Mouse (Mus musculus): ENCODE results near the gene Olig3. TPM values are rescaled to one million over a fixed set of nuclear protein-coding genes. Genes with fewer than 3 reads are reported as not detected.

The Olig3 gene
- not detected in 2 replicates for total RNA-seq (2015; ENCODE audit: low replicate concordance)
- not detected in 2 replicates for total RNA-seq (2017; ENCODE audit: low replicate concordance)

- ATAC-seq (replicated peaks; ENCODE audit: low FRiP score, poor library complexity, severe bottlenecking): no peak
Observed at GRCm38 (mm10) chr10:19356071-19356583, at the start of gene Olig3. Gene Olig3, plus strand, starts transcription at chr10:19356533.

DNA sequence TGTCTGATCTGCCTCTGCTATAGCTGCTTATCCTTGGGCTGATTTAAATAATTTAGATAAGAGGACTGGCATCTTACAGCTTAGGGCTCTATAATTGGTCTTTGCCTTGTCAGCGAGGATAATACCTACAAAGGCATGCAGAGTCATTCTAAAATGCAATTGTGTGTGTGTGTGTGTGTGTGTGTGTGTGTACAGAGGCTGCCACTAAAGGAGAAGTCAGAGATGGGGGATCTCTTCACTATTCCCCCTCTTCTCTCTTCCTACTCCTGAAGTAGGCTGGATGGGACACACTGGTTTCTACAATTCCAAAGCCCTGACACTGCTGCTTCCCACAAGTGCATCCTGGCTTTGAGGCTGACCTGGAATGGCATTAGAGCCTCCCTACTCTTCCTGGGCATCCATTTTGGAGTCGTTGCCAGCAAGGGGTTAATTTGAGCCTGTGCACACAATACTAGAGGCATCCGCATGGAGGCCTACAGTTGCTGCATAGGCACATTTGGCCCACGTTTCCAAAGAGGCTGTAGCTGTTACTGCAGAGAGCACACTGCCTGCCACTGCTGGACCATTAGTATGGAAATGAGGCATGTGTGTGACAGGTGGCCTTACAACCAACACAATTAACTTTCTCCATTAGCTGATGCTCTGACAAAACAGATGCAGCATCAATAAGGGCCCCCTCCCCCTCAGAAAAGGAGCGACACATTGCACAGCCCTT, 46.5 kb upstream of the Olig3 start:
- ATAC-seq (replicated peaks; ENCODE audit: low FRiP score, poor library complexity, severe bottlenecking): no peak

GRCm38 (mm10) chr10:19310471-19310870, 45.9 kb upstream of the Olig3 start:
- ATAC-seq (replicated peaks; ENCODE audit: low FRiP score, poor library complexity, severe bottlenecking): no peak

DNA sequence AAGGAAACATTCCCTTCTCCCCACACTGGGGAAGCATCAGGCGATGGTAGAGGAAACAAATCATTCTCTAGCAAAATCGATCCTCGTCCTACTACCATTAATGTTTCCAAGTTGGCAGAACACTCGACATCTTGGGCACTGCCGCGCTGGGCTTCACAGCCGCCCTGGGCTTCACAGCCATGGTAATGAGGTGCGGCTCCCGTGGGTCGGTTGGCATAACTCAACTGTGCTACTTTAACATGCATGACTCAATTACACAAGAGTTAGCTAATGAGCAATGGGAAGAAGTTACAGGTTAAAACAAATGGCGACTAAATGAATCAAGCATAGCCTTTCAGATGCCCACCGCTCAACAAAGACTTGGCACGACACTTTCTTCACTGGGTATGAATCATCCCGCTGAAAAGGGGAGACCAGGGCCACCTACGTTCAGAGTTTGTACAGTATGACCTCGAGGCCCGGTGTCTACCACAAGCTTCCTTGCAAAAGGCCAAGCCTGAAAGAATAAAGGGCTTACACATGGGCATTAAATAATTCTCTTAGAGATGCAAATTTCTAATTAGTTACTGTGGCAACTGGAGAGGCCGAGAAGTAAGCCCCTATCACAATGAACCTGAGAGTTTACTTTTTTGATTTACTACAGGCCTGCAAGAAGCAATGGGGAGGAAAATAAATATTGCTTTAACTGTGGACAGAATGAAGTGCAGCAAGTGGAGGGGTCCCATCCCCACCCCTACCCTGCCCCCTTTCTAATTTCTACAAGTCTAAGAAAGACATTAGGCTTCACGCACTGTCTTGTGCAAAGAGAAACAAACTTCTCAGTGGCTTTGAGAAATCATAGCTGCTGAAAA, 38.1 kb upstream of the Olig3 start:
- ATAC-seq (replicated peaks; ENCODE audit: low FRiP score, poor library complexity, severe bottlenecking): no peak

DNA sequence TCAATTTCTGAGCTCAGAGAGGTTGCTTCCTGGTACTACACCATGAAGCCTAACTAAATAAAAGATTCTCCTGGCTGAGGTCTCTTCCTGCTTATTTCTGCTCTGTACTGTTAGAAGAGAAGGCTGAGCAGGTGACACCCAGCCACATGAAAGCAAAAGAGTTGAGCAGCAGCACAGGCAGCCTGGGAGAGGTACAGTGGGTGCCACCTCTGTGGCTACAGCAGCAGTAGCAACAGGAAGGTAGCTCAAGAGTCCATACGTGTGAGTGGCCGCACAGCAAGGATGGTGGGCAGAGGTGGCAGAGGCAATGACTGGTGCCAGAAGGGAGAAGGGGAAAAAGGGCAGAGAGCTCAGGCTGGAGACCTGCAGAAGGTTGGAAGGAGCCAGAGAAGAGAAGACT, 34.6 kb upstream of the Olig3 start:
- no peak for ATAC-seq (replicated peaks; ENCODE audit: low FRiP score, poor library complexity, severe bottlenecking)

DNA sequence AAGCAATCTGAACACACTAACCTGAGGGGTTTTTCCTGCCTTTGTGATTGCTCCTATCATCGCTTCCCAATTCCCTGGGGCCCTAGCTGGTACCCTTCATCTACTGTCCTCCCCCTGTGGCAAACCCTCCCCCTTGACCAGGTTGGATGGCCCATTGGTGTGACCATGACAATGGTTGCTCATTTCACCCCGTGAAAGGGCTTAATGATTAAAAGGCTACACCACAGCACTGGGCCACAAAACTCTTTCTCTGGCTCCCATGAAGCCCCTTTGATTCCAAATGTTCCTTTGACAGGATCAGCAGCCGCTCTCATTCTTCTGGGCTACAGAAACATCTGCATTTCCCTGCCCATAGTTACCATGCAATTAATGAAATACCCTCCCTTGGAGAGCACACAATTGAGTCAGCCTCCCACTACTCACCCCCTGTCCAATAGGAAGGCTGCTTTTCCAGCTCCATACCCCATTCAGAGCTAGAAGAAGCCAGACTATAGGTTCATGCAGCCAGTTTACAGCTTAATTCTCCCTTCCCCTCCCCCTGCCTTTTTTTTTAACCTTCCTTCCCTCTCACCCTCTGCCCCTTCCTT, 27.0 kb upstream of the Olig3 start:
- no peak for ATAC-seq (replicated peaks; ENCODE audit: low FRiP score, poor library complexity, severe bottlenecking)

GRCm38 (mm10) chr10:19333425-19333824, 22.9 kb upstream of the Olig3 start:
- ATAC-seq (replicated peaks; ENCODE audit: low FRiP score, poor library complexity, severe bottlenecking): no peak

GRCm38 (mm10) chr10:19338695-19339630, 17.4 kb upstream of the Olig3 start:
- no peak for ATAC-seq (replicated peaks; ENCODE audit: low FRiP score, poor library complexity, severe bottlenecking)

GRCm38 (mm10) chr10:19344039-19344438, 12.3 kb upstream of the Olig3 start:
- ATAC-seq (replicated peaks; ENCODE audit: low FRiP score, poor library complexity, severe bottlenecking): no peak

DNA sequence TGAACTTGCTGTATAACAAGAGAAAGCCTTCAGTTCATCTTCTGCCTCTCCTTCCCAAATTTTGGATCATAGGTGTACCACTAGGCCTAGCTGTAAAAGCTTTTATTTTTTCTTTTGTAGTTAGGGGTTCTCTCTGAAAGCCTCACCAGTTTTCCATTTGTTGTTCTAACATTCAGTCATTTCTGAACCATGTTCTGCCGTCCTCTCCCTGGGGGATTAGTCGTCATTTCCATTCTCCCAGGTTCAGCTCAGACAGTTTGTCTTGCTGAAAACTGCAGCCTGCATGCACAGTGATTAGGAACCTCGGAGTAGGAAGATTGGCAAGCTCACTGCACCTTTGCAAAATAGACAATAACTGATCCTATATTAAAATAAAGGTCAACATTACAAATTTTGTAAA, 7.0 kb upstream of the Olig3 start:
- ATAC-seq (replicated peaks; ENCODE audit: low FRiP score, poor library complexity, severe bottlenecking): no peak

DNA sequence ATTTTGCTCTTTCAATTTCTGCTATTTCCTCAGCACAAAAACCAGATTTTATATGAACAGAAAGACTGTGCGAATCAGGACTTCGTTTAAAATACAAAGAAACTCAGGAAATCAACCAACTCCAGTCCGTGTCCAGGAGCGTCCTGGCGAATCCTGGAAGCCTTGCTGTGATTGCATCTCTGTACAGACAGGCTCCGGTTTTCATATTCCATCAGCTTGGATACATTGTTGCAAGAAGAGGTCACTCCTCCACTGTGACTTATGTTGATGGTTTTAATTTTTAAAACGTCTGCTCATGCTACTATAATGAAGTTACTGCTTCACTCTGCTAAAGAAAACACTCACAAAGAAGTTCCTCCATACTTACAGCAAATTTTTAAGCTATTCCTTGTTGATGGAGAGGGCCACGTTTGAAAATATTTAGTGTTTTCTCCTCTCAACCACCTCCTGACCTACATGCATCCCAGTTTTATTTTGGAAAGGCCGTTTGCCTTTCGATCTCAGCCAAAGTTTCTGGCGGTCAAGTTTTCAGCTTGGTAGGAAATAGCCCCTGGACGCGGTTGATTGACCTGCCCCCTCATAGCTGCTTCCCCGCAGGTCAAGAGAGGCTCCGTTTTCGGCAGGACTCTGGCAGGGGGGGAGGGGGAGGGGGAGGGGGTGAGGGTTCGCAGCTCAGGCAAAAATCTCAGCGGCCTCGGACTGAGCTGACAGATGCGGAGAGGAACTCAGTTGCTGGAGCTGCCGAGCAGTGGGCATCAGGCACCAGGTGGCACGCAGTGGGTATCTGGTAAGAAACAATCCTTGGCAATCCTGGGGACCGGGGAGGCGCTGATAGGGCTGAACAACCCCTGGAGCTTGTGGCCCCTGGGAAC, 4.1 kb upstream of the Olig3 start:
- no peak for ATAC-seq (replicated peaks; ENCODE audit: low FRiP score, poor library complexity, severe bottlenecking)

DNA sequence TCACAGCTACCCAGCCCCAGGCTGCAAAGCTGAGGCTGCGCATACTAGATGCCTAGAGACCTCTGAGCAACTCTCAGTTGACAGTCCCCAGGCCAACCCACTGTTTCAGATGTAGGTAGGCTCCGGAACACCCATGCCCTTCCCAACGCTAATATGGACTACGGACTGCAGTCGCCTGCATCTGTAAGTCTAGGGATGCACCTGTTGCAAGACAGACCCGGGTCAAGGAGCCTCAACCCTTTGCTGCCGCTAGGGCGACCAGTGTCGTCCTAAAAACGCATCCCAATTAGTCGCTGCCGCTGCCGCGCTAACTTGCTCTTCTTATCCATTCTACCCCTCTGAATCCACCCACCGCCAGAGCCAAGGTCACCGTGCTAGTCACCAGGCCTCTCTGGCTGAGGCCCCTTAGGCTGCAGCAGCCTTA, 3.4 kb upstream of the Olig3 start:
- no peak for ATAC-seq (replicated peaks; ENCODE audit: low FRiP score, poor library complexity, severe bottlenecking)

DNA sequence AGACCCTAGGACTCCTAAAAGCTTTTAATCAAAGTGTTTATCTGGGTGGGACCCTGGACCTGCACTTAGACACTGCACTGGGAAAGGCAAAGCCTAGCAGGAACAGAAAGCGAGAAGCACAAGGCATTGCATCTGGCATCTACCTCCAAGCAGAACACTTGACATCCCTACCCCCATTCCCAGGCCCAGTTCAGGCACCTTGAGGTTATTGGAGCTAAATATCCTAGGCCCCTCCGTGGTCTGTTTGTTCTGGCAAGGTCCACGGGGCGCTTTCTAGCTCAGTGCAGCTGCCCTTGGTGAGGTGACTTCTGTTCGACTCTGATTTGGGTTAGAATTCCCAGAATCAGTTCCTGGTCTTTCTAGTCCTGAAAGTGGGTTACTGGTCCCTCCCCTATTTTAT, 2.7 kb upstream of the Olig3 start:
- ATAC-seq (replicated peaks; ENCODE audit: low FRiP score, poor library complexity, severe bottlenecking): no peak

- no peak for ATAC-seq (replicated peaks; ENCODE audit: low FRiP score, poor library complexity, severe bottlenecking)
Observed at GRCm38 (mm10) chr10:19354146-19354545, 2.2 kb upstream of the Olig3 start.

- ATAC-seq (replicated peaks; ENCODE audit: low FRiP score, poor library complexity, severe bottlenecking): no peak
Observed at GRCm38 (mm10) chr10:19355076-19355475, 1.3 kb upstream of the Olig3 start.

- ATAC-seq (replicated peaks; ENCODE audit: low FRiP score, poor library complexity, severe bottlenecking): no peak
Observed at GRCm38 (mm10) chr10:19356720-19357641, 648 bp downstream of the Olig3 start.

DNA sequence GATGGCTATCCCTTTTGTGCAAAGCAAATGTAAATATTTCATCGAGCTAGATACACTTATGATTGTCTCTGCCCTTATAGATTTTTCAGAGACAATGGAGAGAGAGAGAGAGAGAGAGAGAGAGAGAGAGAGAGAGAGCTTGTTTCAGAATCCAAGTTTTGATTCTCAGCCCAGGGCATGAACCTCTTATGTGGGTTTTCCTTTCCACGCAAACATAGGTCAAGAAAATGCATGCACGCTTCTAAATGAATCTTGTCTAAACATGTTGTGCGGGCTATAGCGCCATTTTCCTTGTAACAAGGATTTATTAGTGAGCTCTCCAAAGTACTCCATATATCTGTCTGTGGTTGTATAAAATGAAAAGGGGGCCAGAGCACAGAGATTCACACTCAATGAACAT, 1.5 kb downstream of the Olig3 start:
- ATAC-seq (replicated peaks; ENCODE audit: low FRiP score, poor library complexity, severe bottlenecking): no peak

Data from erythroblast, adult 5-6 weeks (primary cell).